Mouse (Mus musculus): ENCODE measurements around the gene Slc24a3.

DNA sequence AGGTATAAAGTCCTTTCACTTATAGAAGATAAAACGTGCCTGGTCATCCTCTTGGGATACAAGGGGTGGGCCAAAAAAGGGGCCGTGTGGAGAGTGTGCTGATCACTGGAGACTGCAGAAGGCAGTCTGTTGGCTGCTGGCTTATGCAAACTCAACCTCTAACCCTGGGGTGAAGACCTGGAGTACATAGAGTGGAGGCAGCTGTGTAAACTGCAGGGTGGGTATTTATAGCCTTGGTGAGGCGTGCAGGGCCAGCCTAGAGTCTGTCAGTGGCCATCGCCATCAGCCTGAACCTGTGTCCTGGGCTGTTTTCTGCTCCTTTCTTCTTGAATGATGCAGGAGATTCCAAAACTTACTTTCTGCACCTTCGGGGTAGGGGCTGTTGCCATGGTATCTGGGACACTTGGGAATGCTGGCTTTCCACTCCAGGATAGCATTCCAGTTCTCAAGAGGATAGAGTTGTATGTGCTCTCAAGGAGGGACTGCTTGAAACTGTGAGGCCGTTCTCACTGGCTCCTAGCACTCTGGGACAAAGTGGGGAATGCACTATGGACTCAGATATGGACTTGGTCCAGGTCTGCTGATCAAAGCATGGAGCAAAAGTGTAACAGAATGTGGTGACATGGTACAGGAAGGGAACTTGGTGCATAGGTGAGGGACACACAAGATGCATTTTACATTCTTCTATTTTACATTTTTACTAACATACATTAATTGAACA is 65.4 kb downstream of the Slc24a3 start:
- TF ChIP-seq CTCF (IDR thresholded peaks at IDR 0.05; ENCODE audit: extremely low read depth, insufficient read depth, low read length) (no peak), POLR2A (IDR thresholded peaks at IDR 0.05; ENCODE audit: extremely low read depth, insufficient read depth, low read length) (no peak)
